Mouse (Mus musculus) gastrocnemius, postnatal 25 days (tissue): ENCODE measurements around the gene Mrps21. TPM values are rescaled to one million over a fixed set of nuclear protein-coding genes. Genes with fewer than 3 reads are reported as not detected.

Experiments used
- DNase-seq: peaks from one replicate; pipeline ENCODE4 v3.0.0; 2022
- total RNA-seq, 2 experiments: library from RNA; stranded (reverse); gene quantifications; 1 replicate in 1 of 2; 2 replicates in 1 of 2; pipeline ENCODE4 v1.2.3; 2021

Mrps21 gene
- total RNA-seq, 2 experiments from 2014 or later, result 277 to 284 TPM

- DNase-seq, result peak; percentile 95
These were observed 15.7 kb downstream of the Mrps21 start, which contains the start of gene Prpf3 for GRCm38 (mm10) chr3:95855502-95856089. Prpf3 (minus strand) TSS chr3:95855885.

DNA sequence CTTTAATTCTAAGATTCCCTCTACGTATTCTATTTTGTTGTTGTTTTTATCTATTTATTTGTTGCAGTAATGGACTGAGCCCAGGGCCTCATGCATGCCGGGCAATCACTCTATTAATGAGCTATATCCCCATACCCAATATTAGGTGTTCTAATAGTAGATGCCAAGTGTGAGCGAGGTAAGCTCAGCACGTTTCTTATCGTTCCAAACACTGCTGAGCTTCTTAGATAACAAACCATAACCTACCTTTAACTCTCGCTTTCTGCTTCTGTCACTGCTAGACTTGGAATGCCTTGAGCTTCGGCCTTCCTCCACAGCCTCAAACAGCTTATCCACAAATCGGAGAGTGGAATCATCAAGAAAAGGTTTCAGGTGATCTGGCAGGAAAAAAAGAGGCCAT, 20.0 kb downstream of the Mrps21 start:
- no peak for DNase-seq

GRCm38 (mm10) chr3:95850611-95851010, 20.7 kb downstream of the Mrps21 start:
- no peak for DNase-seq

- DNase-seq, result no peak
These were observed 28.7 kb downstream of the Mrps21 start for GRCm38 (mm10) chr3:95842503-95843214.

GRCm38 (mm10) chr3:95839250-95839649, 32.1 kb downstream of the Mrps21 start:
- no peak for DNase-seq

GRCm38 (mm10) chr3:95829053-95829452, 42.3 kb downstream of the Mrps21 start:
- no peak for DNase-seq

GRCm38 (mm10) chr3:95826275-95826674, 45.0 kb downstream of the Mrps21 start:
- DNase-seq, result no peak

GRCm38 (mm10) chr3:95820046-95821010, 51.0 kb downstream of the Mrps21 start:
- DNase-seq, result no peak

DNA sequence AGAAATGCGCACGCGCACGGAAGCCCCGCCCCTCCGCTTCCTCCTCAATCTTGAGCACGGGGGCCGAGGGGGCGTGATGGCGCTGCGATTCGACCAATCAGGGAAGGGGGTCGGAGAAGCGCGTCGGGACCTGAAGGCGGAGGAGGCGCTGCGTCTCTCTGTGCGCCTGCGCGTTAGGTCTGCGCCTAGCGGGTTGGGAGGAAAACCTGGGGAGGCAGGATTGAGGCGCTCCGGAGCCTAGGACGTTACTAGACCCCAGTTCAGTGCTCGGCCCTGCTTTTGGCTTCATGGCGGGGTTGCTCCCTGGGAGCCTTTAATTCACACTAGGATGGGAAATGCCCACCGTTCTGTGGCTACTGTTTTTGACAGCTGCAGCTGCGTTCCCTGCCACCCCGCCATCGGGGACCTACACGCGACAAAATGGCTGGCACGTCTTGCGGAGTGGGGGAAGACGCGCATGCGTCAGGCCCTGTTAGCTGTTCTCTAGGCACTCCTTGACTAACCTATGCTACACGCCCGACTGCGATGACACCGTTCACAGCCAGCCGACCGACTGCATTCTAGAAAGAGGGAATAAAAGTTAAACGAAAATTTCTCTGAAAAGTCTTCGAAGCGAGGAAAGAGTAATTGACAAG, 51.9 kb downstream of the Mrps21 start:
- peak; percentile 100 for DNase-seq

DNA sequence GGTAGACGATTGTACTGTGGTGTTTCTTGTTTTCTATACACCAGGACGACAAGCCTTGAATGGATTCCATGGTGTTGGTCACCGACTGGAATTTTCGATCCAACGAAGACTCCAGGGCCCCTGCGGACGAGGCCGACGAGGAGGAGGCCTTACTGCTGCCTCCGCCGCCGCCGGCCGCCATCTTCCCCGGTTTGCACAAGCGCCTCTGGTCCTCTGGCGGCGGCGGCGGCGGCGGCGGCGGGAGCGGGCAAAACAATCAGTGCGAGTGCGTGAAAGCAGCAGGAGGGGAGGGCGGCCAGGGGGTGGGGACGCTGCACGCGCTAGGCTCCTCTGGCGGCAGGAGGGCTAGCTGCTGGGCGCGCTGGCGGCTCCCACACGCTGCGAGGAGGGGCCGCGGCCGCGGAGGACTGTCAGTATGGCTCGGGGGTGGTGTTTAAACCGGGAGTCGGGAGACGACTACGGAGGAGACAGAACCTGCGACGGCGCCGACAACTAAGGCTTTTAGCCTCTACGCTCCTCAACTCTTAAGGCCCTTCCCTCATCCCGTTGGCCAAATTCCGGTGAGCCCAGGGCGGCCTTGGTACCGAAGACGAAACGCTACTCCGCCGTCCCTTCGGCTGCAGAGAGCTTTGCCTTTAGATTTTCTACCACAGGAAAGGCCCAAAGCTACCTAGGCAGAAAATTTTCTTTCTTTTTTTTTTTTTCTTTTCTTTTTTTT, 52.6 kb downstream of the Mrps21 start, which contains the start of gene Rprd2:
TSS of gene Rprd2 (minus strand) at position 293 of the 718 bp plus-strand sequence.
- DNase-seq, result peak; percentile 83

DNA sequence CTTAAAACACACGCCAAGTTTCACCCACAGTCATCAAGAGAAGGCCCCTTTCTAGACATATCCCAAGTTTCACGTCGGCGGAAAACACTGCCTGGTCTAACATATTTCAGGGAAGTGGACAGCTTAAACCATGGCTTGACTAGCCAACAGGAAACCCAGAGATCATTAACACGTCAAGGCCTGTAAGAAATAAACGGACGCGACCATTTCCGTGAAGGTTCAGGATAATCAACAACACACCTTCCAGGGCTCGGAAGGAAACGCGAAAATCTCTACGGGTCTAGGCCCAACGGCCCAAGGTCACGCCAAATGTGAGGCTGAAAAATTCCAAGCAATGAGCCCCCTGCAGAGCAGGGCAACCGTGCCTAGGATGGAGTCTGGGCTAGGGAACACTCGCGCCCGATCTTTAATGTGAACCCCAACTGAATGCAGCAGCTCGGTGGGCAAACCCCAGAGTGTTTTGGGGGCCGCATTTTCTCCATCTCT, 53.2 kb downstream of the Mrps21 start:
- peak; percentile 26 for DNase-seq

DNA sequence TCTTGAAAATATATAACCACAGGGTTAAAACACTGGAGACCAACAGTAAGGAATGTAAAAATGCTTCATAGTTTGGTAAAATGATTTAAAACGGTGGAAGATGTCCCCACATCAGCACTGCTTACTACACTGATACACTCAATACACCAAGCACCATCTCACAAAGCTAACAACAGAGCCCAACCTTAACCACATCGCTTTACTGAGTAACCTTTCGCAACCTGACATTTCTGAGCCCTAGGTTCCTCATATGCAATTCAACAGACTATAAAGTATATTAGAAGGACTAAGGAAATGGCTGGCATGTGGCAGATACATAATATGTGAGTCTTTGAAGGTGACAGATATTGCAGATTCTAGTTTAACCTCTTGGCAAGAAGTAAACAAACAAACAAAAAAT, 54.6 kb downstream of the Mrps21 start:
- DNase-seq, result no peak

Other genes starting within 250 kb of the Mrps21 start
- gene Ensa, start 246.5 kb downstream of the Mrps21 start, total RNA-seq, result 10 to 100 TPM; 92.1 to 93.9 TPM
- 100 to 1,000 TPM; 111 to 133 TPM for gene Mcl1, start 212.7 kb downstream of the Mrps21 start, total RNA-seq
- 10 to 100 TPM; 21.3 to 37.2 TPM for gene Adamtsl4, start 183.6 kb downstream of the Mrps21 start, total RNA-seq
- gene Ecm1, start 131.9 kb downstream of the Mrps21 start, total RNA-seq, result 10 to 100 TPM; 14.0 to 26.6 TPM
- 10 to 100 TPM; 25.9 to 26.9 TPM for gene Tars2, start 111.3 kb downstream of the Mrps21 start, total RNA-seq
- gene Rprd2, start 52.7 kb downstream of the Mrps21 start, total RNA-seq, result 10 to 100 TPM; 27.1 to 28.2 TPM
- 10 to 100 TPM; 11.8 to 17.6 TPM for gene Prpf3, start 15.6 kb downstream of the Mrps21 start, total RNA-seq
- gene Ciart, start 10.7 kb upstream of the Mrps21 start, total RNA-seq, result 1 to 10 TPM in 1 of 2 experiments, under 1 TPM in 1; 0.82 to 7.7 TPM
- 1 to 10 TPM; 2.8 to 3.7 TPM for gene BC028528, start 20.5 kb upstream of the Mrps21 start, total RNA-seq
- gene Aph1a, start 22.4 kb upstream of the Mrps21 start, total RNA-seq, result 10 to 100 TPM; 43.9 to 51.9 TPM
- gene Car14, start 33.2 kb upstream of the Mrps21 start, total RNA-seq, result 10 to 100 TPM; 78.0 to 92.8 TPM
- gene Anp32e, start 57.7 kb upstream of the Mrps21 start, total RNA-seq, result 10 to 100 TPM; 67.4 to 69.1 TPM
- 10 to 100 TPM; 23.2 to 39.8 TPM for gene Plekho1, start 124.5 kb upstream of the Mrps21 start, total RNA-seq
- 10 to 100 TPM; 17.0 to 22.2 TPM for gene Vps45, start 186.9 kb upstream of the Mrps21 start, total RNA-seq
- gene Otud7b, start 233.0 kb upstream of the Mrps21 start, total RNA-seq, result 10 to 100 TPM; 52.5 to 54.4 TPM